Mouse (Mus musculus): ENCODE results near the gene Camk1g.

DNA sequence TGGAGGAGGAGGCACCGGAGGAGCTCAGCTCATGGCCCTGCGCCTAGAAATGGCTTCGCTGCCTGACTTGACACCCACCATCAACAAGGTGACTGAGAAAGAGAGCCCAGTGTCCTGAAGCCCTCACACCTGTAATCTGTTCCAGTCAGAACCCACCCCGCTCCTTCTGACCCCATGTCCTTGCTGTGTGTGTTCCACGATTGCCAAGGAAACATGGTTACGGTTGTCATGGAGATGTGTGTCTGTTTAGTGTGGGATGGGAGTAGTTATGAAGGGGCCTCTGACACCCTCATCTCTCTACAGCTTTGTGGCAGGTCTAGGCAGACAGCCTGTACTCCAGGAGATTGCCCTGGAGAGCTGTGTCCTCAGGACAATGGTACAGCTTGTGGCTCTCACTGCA, 35.6 kb downstream of the Camk1g start:
- TF ChIP-seq GATA1 (IDR thresholded peaks at IDR 0.05; ENCODE audit: borderline replicate concordance, low read length) (no peak), CTCF (IDR thresholded peaks at IDR 0.05; ENCODE audit: low read depth, low read length) (no peak), POLR2AphosphoS5 (IDR thresholded peaks at IDR 0.05; ENCODE audit: insufficient replicate concordance, low read depth, low read length) (no peak), TAL1 (conservative IDR thresholded peaks at IDR 0.05; ENCODE audit: low read depth, low read length) (no peak), GATA2 (IDR thresholded peaks at IDR 0.05; ENCODE audit: borderline replicate concordance, low read depth, low read length) (no peak)
